Mouse (Mus musculus) embryonic fibroblast, embryonic 13.5 days (primary cell): ENCODE measurements around the gene Olfr1231. TPM values are rescaled to one million over a fixed set of nuclear protein-coding genes. Genes with fewer than 3 reads are reported as not detected.

Experiments used
- H3K27ac ChIP-seq: 2 replicates; pipeline ENCODE4 v1.5.1; 2012; ENCODE audit warnings: low read length, control low read depth, inconsistent platforms; ENCODE audit not compliant: insufficient read depth
- H3K4me1 ChIP-seq: 2 replicates; pipeline ENCODE4 v1.6.1; 2011; ENCODE audit warnings: low read length; ENCODE audit not compliant: control insufficient read depth, insufficient read depth
- H3K4me3 ChIP-seq: 2 replicates; pipeline ENCODE4 v1.5.1; 2011; ENCODE audit warnings: mild to moderate bottlenecking, control low read depth, low read length; ENCODE audit not compliant: insufficient read depth
- CTCF ChIP-seq: IDR thresholded peaks from 2 replicates; pipeline ENCODE4 v1.5.1; 2011; ENCODE audit warnings: mild to moderate bottlenecking, control low read depth, low read length, moderate library complexity, borderline replicate concordance; ENCODE audit not compliant: insufficient read depth
- POLR2A ChIP-seq: IDR thresholded peaks from 2 replicates; pipeline ENCODE4 v1.6.1; 2011; ENCODE audit warnings: low read depth, mild to moderate bottlenecking, control low read depth, low read length, moderate library complexity
- polyA plus RNA-seq: library from polyadenylated mRNA; stranded (reverse); fragments of >200 nt; gene quantifications from 2 replicates; pipeline ENCODE4 v1.2.4, GENCODE M21; 2011; ENCODE audit warnings: low read depth; ENCODE audit not compliant: missing spikeins, insufficient read length

The Olfr1231 gene
- polyA plus RNA-seq, result not detected in 2 replicates

GRCm38 (mm10) chr2:89306974-89307373 lies at the start of gene Olfr1231:
Gene Olfr1231 (minus strand): TSS chr2:89307074.
- Histone ChIP-seq H3K4me3 (no peak within 1 kb of the TSS), H3K4me1 (no peaks in the 10 kb centered on the region), H3K27ac (no peak within 1 kb of the TSS)
- TF ChIP-seq CTCF, result no peak
- TF ChIP-seq POLR2A, result no peak

- TF ChIP-seq POLR2A (no peak), CTCF (no peak)
- H3K4me3 ChIP-seq, result no peak within 1 kb of the TSS
- no peak within 1 kb of the TSS for H3K27ac ChIP-seq
- no peaks in the 10 kb centered on the region for H3K4me1 ChIP-seq
Observed at GRCm38 (mm10) chr2:89342298-89342697, 35.4 kb upstream of the Olfr1231 start, which contains the start of gene Olfr1233. Gene Olfr1233 (minus strand): TSS chr2:89342398.

GRCm38 (mm10) chr2:89329575-89329974 lies 22.7 kb upstream of the Olfr1231 start, which contains the start of gene Olfr1232:
Gene Olfr1232 (minus strand): TSS chr2:89329675.
- H3K4me1 ChIP-seq, result no peaks in the 10 kb centered on the region
- TF ChIP-seq POLR2A (no peak), CTCF (no peak)
- H3K4me3 ChIP-seq, result no peak within 1 kb of the TSS
- no peak within 1 kb of the TSS for H3K27ac ChIP-seq

- TF ChIP-seq POLR2A (no peak), CTCF (no peak)
- no peak within 1 kb of the TSS for H3K4me3 ChIP-seq
- no peak within 1 kb of the TSS for H3K27ac ChIP-seq
- no peaks in the 10 kb centered on the region for H3K4me1 ChIP-seq
Observed at GRCm38 (mm10) chr2:89297168-89297567, 9.7 kb downstream of the Olfr1231 start, which contains the start of gene Olfr1230. Gene Olfr1230 (minus strand): TSS chr2:89297268.

- no peak within 1 kb of the TSS for H3K4me3 ChIP-seq
- no peak within 1 kb of the TSS for H3K27ac ChIP-seq
- H3K4me1 ChIP-seq, result no peaks in the 10 kb centered on the region
- TF ChIP-seq POLR2A (no peak), CTCF (no peak)
Observed at GRCm38 (mm10) chr2:89287914-89288313, 19.0 kb downstream of the Olfr1231 start, which contains the start of gene Olfr1229. Gene Olfr1229 (minus strand): TSS chr2:89288014.

GRCm38 (mm10) chr2:89253962-89254361 lies 52.9 kb downstream of the Olfr1231 start, which contains the start of gene Olfr1228:
Gene Olfr1228 (minus strand): TSS chr2:89254062.
- no peak within 1 kb of the TSS for H3K4me3 ChIP-seq
- H3K4me1 ChIP-seq, result no peaks in the 10 kb centered on the region
- no peak for TF ChIP-seq CTCF
- TF ChIP-seq POLR2A, result no peak
- no peak within 1 kb of the TSS for H3K27ac ChIP-seq

Other genes with a start within 250 kb of the Olfr1231 start
- not detected in 2 replicates for gene Olfr1218, start 245.9 kb downstream of the Olfr1231 start, polyA plus RNA-seq
- gene Olfr1219, start 223.6 kb downstream of the Olfr1231 start, polyA plus RNA-seq, result not detected in 2 replicates
- gene Olfr1220, start 200.2 kb downstream of the Olfr1231 start, polyA plus RNA-seq, result not detected in 2 replicates
- not detected in 2 replicates for gene Olfr1221, start 189.8 kb downstream of the Olfr1231 start, polyA plus RNA-seq
- gene Olfr1222, start 174.0 kb downstream of the Olfr1231 start, polyA plus RNA-seq, result not detected in 2 replicates
- not detected in 2 replicates for gene Olfr1223, start 155.5 kb downstream of the Olfr1231 start, polyA plus RNA-seq
- gene Olfr1224-ps1, start 143.0 kb downstream of the Olfr1231 start, polyA plus RNA-seq, result not detected in 2 replicates
- gene Olfr1225, start 132.4 kb downstream of the Olfr1231 start, polyA plus RNA-seq, result not detected in 2 replicates
- gene Olfr1226, start 107.0 kb downstream of the Olfr1231 start, polyA plus RNA-seq, result not detected in 2 replicates
- gene Olfr1228, start 53.0 kb downstream of the Olfr1231 start, polyA plus RNA-seq, result not detected in 2 replicates
- not detected in 2 replicates for gene Olfr1229, start 19.1 kb downstream of the Olfr1231 start, polyA plus RNA-seq
- not detected in 2 replicates for gene Olfr1230, start 9.8 kb downstream of the Olfr1231 start, polyA plus RNA-seq
- not detected in 2 replicates for gene Olfr1232, start 22.6 kb upstream of the Olfr1231 start, polyA plus RNA-seq
- not detected in 2 replicates for gene Olfr1233, start 35.3 kb upstream of the Olfr1231 start, polyA plus RNA-seq
- gene Olfr1234, start 57.8 kb upstream of the Olfr1231 start, polyA plus RNA-seq, result not detected in 2 replicates
- not detected in 2 replicates for gene Olfr1238, start 102.6 kb upstream of the Olfr1231 start, polyA plus RNA-seq
- not detected in 2 replicates for gene Olfr1239, start 113.3 kb upstream of the Olfr1231 start, polyA plus RNA-seq
- gene Olfr1240, start 135.9 kb upstream of the Olfr1231 start, polyA plus RNA-seq, result not detected in 2 replicates
- not detected in 2 replicates for gene Olfr1241, start 180.1 kb upstream of the Olfr1231 start, polyA plus RNA-seq
- gene Olfr1242, start 191.3 kb upstream of the Olfr1231 start, polyA plus RNA-seq, result not detected in 2 replicates
- gene Olfr1243, start 224.4 kb upstream of the Olfr1231 start, polyA plus RNA-seq, result not detected in 2 replicates